Mouse (Mus musculus): ENCODE results near the gene Prl.
"Not testable (repeated sequence)": the region's sequence is repeated elsewhere in the genome, so short reads cannot be mapped to it uniquely, and the experiment has no call there.

The Prl gene

DNA sequence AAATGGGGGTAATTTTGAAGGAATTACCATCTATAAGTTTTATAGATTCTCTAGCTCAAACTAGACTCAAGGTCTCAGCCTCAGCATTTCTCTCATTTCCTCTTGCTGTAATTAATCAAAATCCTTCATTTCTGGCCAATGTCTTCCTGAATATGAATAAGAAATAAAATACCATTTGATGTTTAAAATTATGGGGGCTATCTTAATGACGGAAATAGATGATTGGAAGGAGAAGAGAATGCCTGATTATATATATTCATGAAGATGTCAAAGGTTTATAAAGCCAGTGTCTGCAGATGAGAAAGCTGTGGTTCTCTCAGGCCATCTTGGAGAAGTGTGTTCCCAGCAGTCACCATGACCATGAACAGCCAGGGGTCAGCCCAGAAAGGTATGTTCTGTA lies at the start of gene Prl:
TSS of gene Prl (plus strand) at position 301 of the 400 bp plus-strand sequence.
- no peak for DNase-seq

DNA sequence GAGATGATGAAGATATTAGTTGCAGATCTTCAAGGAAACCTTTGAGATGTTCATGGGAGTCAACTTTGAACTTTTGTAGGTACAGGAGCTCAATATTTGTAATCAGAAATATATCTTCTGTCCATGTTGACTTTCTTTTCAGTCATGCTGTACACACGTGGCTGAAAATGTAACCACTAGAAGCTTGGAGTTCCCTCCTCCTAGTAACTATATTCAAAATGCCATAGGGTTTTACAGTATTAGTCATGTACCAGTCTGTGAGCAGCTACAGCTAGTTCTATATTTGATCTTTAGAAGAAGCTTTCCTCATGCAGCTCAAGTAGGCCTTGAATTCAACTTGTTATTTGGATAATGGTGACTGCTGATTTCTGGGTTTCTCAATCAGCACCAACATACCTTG lies 30.8 kb upstream of the Prl start:
- no peak for DNase-seq

DNA sequence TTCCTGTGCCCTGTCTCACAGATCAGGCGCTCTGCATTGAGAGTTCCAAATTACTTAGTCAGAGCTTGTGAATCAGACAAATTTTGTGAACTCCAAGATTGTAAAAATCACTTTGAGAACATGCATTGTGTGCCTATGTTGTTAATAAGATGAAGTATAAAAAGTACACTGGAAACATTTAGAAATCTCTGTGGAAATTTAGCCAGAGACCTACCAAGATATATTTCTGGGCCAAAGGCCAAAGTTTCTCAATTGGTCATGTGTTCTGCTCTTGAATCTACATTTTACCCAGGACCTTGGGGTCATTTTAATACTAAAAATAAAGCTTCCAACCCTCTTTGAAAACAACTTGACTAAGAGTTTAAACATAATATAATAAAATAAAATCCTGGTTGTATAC lies 30.0 kb upstream of the Prl start:
- no peak for DNase-seq

DNA sequence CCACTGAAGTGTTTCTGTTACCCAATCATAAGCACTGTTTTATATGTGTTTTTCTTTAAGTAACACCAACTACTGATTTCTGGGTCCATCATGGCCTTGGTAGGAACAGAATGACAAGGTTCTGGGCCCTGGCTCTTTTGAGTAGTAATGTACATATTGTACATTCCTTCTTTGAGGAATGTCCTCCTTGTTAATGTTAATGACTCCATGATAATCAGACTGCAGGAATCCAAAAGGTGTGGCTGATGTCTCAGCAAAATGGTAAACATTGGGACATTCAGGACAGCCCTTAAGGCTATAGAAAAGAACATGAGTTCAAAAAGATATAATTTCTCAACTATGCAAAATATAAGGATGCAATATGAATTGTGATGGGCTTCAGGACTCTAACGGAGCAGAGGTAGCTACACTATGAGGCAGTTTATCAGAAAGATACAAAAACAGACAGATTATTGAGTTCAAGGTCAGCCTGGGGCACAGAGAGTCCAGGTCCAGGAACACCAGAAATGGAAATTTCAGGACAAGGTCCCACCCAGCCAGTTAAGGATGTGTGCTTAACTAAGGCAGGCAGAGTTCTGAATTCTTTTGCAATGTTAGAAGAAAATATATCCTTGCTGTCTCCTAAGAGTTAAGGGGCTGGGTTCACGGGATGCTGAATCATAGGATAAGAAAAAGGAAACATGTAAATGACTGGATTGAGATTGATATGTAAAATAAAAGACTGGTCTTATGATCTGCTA lies 28.7 kb upstream of the Prl start:
- DNase-seq, result no peak

- no peak for DNase-seq
Observed at GRCm38 (mm10) chr13:27031101-27031852, 26.1 kb upstream of the Prl start.

GRCm38 (mm10) chr13:27031853-27032240 lies 25.5 kb upstream of the Prl start:
- DNase-seq, result no peak

GRCm38 (mm10) chr13:27032998-27033397 lies 24.4 kb upstream of the Prl start:
- no peak for DNase-seq

DNA sequence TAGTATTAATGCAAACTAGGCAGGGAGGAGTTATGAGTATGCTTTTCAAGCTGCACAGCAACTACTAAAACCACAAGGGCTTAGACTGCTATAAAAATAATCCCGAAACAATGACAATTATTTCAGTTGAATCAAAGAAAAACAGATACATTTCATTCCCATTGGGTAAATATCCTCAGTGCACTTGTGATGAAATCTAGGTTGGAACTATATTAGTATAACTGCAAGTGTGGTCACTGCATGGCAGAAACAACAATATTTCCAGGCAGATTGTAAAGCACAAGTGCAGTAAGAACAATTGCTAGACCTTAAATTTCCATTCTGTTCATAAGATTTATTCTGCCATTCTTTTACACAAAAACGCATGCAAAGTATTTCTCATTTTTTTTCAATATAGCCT lies 15.2 kb upstream of the Prl start:
- no peak for DNase-seq

GRCm38 (mm10) chr13:27043326-27043725 lies 14.0 kb upstream of the Prl start:
- DNase-seq, result no peak

DNA sequence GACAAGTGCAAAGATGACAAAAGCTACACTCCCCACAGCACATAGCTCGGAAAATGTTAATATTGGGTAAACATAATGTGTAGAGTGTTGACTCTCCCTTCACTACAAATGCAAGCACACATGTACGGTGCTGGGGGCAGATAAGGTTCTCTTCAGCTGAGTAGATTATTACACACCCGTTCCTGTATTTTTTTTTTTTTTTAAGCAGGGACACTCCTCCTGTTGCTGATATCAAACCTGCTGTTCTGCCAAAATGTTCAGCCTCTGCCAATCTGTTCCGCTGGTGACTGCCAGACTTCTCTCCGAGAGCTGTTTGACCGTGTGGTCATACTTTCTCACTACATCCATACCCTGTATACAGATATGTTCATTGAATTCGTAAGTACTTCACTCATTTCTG lies 1.8 kb downstream of the Prl start:
- DNase-seq, result no peak

DNA sequence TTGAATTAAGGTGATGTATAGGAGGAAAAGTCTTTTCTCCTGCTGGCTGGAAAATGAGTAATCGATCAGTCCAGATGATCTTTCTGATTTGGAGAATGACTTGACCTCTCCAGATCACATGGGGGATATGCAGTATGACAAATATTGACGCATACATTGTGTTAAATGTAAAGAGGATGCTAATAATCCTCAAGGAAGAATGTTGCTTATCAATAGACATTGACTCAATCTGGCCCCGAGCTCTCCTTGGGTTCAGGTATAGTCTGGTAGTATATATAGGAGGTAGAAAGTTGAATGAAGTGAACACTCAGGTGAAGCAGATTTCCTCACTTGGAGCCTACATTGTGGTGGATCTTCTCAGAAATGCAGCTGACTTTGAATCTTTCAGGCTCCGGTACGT lies 36.5 kb downstream of the Prl start, which contains the start of gene Prl3d1:
TSS of gene Prl3d1 (plus strand) at position 301 of the 400 bp plus-strand sequence.
- not testable (repeated sequence) for DNase-seq
